Mouse (Mus musculus) brain, embryonic 14.5 days (tissue): ENCODE measurements at regions not wholly inside any gene's neighbourhood (a gene's known extent, or its start where the extent isn't known, plus 50 kb on each side); places are given as distances from the start of the nearest gene placed in this dataset.
A peak's percentile ranks its signal among the peaks of the same experiment; 100 is the strongest.

Experiments used
- DNase-seq: peaks from one replicate; pipeline ENCODE4 v3.0.0-alpha.2; 2011; ENCODE audit warnings: low read depth
- CTCF ChIP-seq: fragments of 200-500 bp; IDR thresholded peaks from 2 replicates; pipeline ENCODE4 v1.5.1; 2012; ENCODE audit warnings: inconsistent platforms, mild to moderate bottlenecking, moderate library complexity, borderline replicate concordance; ENCODE audit not compliant: insufficient read depth, insufficient read length; ENCODE audit errors: extremely low read depth
- POLR2A ChIP-seq: fragments of 200-500 bp; IDR thresholded peaks from 2 replicates; pipeline ENCODE4 v1.6.1; 2012; ENCODE audit warnings: mild to moderate bottlenecking, inconsistent platforms, borderline replicate concordance; ENCODE audit not compliant: poor library complexity, insufficient read depth, insufficient read length, severe bottlenecking; ENCODE audit errors: extremely low read depth

- DNase-seq, result peak; percentile 57
- peak; percentile 8; the same call in 1 of the 2 replicates for TF ChIP-seq CTCF
- TF ChIP-seq POLR2A, result no peak
Measured at GRCm38 (mm10) chr4:12457978-12458597, 286.3 kb upstream of the Fam92a start.

DNA sequence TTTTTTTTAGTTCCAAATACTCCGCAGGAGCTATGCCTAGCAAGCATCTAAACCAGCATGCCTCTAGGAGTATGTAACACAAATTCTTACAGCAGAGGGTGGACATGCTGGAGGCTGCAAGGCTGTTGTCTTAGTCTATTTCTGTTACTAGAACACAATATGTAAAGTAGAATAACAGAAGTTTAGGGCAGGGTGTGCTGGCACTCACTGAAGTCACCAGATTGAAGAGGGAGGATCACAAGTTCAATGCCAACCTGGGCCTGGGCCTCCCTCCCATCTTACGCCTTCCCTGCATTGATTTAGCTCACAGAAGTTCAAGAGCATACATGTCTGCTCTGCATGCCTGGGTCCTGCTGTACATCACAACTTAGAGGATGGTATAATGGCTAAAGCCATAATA lies 280.3 kb upstream of the Fam92a start:
- no peak for DNase-seq
- TF ChIP-seq CTCF (no peak), POLR2A (no peak)

DNA sequence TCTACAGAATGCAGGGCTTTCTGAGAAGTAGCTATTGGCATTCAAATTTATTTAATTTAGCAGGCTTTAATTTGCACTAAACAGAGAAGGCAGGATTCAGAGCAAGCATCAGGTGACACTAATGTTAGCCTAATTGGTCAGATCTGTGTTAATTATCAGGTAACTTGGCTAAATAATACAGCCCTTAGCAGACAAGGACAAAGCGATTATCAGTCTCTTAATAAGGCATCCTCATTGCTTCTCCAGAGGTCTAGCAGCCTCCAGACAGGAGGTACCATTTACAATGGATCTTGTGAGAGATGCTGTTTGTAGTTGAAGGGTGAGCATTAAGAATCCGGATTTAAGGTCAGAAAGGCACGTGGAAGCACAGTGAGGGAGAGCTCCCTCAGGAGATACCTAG lies 253.7 kb upstream of the Fam92a start:
- DNase-seq, result peak; percentile 9
- TF ChIP-seq CTCF (no peak), POLR2A (no peak)

DNA sequence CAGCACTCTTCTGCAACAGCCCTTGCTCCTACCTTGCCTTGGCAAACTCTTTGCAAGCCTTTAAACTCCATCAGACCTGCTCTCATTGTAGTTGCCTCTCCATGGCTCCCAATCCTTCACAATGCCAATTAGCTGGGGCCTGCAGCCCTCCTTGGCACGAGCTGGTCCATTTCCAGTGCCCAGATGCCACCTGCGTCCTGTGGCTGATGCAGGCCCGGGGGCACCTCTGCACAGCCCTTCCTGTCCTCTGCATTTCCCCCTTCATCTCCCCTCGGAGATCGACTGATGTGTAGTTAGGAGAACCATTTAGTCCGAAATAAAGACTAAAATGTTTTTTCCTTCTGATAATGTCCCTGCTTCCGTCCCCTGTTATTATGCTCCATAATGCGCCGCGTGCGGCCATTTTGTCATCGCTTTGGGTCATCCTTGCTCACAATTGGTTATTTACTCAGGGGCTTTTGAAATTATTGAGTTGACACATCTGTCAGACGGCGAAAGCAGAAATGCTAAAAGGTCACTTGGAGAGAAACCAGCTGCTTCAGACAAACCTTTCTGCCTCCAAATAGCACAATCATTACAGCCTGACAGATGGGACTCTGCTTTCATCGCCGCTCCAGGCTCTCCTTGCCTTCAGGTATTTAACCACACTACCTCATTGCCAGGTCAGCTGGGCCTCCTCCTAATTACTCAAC lies 250.0 kb upstream of the Fam92a start:
- peak; percentile 73 for DNase-seq

DNA sequence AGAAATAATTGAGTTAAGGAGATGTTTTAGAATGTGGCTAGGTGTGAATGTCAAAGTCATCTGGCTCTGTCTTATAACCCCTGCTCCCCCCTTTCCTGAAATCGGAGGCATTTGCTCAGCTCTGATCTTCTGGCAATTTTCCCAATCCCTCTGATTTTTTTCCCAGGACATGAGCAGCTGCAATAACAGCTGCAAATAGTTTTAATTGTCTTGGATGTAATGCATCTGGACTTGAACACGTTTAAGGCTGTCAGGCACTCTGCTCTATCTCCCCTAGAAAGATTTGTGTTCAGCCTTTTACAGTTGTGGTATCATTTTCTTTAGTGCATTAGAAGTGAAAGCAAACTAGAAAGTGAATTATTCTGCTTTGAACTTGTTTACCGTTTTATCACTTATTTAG lies 246.3 kb upstream of the Fam92a start:
- TF ChIP-seq CTCF, result no peak
- TF ChIP-seq POLR2A, result no peak
- peak; percentile 52 for DNase-seq

More for the DNA sequence above, 250.0 kb upstream of the Fam92a start:
- TF ChIP-seq POLR2A (no peak), CTCF (no peak)

GRCm38 (mm10) chr4:12395344-12395743 lies 223.5 kb upstream of the Fam92a start:
- DNase-seq, result no peak
- TF ChIP-seq POLR2A, result no peak
- TF ChIP-seq CTCF, result no peak

- TF ChIP-seq POLR2A (no peak), CTCF (no peak)
Measured at GRCm38 (mm10) chr4:12376797-12377570, 205.2 kb upstream of the Fam92a start.

GRCm38 (mm10) chr4:12369551-12369950 lies 197.7 kb upstream of the Fam92a start:
- DNase-seq, result peak; percentile 50
- no peak for TF ChIP-seq CTCF
- TF ChIP-seq POLR2A, result no peak

More at GRCm38 (mm10) chr4:12376797-12377570, 205.2 kb upstream of the Fam92a start:
- DNase-seq, result peak; percentile 24

DNA sequence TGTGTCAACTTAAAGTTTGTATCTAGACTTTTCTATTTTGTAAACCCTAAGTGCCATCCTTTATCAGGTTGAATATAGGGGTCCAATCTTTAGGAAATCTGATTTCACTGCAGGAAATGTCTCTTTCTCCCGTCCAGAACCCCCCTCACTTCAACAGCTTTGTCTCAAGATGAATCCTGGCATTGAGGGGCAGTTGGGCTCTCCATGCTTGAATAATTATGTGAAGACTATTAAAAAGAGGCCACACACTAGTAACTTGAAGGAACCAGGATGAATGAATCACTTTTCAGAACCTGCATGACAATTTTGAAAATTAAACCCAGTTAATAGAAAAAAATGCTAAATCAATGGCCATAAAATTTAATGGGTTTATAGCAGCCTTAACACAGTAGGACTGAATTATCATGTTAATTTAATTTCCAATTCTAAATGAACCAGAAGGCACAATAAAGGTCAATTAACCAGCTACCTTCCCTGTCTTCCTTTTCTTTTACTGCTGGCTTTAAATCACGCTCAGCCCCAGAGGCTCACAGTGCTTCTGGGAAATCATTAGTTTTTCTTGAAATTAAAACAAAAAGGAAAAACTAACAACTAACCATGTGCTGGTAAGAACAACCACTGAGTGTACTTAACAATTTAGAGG lies 185.3 kb upstream of the Fam92a start:
- peak; percentile 28 for DNase-seq
- no peak for TF ChIP-seq POLR2A

GRCm38 (mm10) chr4:12353337-12353856 lies 181.6 kb upstream of the Fam92a start:
- peak; percentile 56 for DNase-seq
- no peak for TF ChIP-seq CTCF
- TF ChIP-seq POLR2A, result no peak

- DNase-seq, result no peak
- TF ChIP-seq CTCF (no peak), POLR2A (no peak)
Measured at GRCm38 (mm10) chr4:12339236-12339635, 167.4 kb upstream of the Fam92a start.
